Mouse (Mus musculus): ENCODE measurements around the gene 1700001K19Rik.

GRCm38 (mm10) chr12:110667466-110668077 is 14.8 kb downstream of the 1700001K19Rik start:
- no peak for TF ChIP-seq POLR2A (IDR thresholded peaks at IDR 0.05; ENCODE audit: low read depth, low read length)
- TF ChIP-seq CTCF (IDR thresholded peaks at IDR 0.05; ENCODE audit: extremely low read depth, insufficient read depth, insufficient read length, insufficient replicate concordance): no peak
